ENCODE assay signal across 8 mouse cellular contexts in the genomic region with DNA sequence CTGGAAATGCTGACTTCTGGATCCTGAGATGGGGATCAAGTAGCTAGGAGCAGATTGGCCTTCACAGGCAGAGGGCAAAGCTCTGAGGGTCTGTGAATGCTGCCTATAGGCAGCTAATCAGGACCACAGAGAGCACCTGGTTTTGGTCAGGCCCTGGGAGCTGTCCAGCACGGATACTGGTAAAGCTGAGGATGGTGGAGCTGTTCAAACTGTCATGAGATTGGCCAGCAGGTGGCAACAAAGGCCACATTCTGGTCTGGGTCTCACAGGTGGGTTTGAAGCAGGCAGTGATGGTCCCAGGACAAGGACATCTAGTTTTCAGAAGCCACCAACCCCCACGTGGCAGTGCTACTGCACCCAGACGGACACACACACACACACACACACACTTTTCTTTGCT. TPM values are rescaled to one million over a fixed set of nuclear protein-coding genes. Genes with fewer than 3 reads are reported as not detected.
A peak's percentile ranks its signal among the peaks of the same experiment; 100 is the strongest.
DNase-seq lines count a peak whose midpoint lies in the region; ATAC-seq and TF ChIP-seq lines count a peak whose summit lies in the region.

No protein-coding gene starts in this region.

- no peaks in the 10 kb centered on the region for H3K27me3 ChIP-seq in ES-Bruce4 (ENCODE audit: control insufficient read depth, insufficient read depth, low read length, poor library complexity, severe bottlenecking)
- no peaks in the 10 kb centered on the region for H3K27me3 ChIP-seq in hindbrain, embryonic 12.5 days
- no peaks in the 10 kb centered on the region for H3K27me3 ChIP-seq in midbrain, postnatal 0 days (ENCODE audit: insufficient read depth, low read length)

- TF ChIP-seq POLR2A in ES-Bruce4 (IDR thresholded peaks at IDR 0.05; ENCODE audit: insufficient read depth, low read length) = no peak

- H3K27ac ChIP-seq in gastrocnemius, adult 2 months = no peak overlapping the region
- no peak overlapping the region for H3K27ac ChIP-seq in ES-Bruce4 (ENCODE audit: insufficient read depth, low read length)
- H3K27ac ChIP-seq in hindbrain, embryonic 12.5 days = no peak overlapping the region
- H3K27ac ChIP-seq in midbrain, postnatal 0 days (ENCODE audit: low read depth, low read length) = no peak overlapping the region

- no peaks in the 10 kb centered on the region for H3K4me1 ChIP-seq in ES-Bruce4 (ENCODE audit: control insufficient read depth, insufficient read depth, low read length)
- H3K4me1 ChIP-seq in hindbrain, embryonic 12.5 days = 0 out of 2 replicates have a peak, but pooled peaks cover 4% of the 10 kb centered on the region
- 0 out of 2 replicates have a peak, but pooled peaks cover 2% of the 10 kb centered on the region for H3K4me1 ChIP-seq in midbrain, postnatal 0 days (ENCODE audit: insufficient read depth, low read length)

- no peak overlapping the region for H3K9ac ChIP-seq in ES-Bruce4 (ENCODE audit: low read depth, poor library complexity, severe bottlenecking)
- no peak overlapping the region for H3K9ac ChIP-seq in hindbrain, embryonic 12.5 days
- no peak overlapping the region for H3K9ac ChIP-seq in midbrain, postnatal 0 days (replicated peaks; ENCODE audit: low read length, poor library complexity, severe bottlenecking)

- WGBS in hindbrain, embryonic 12.5 days = 11% methylated on average over 3 of the region's 3 CpGs
- WGBS in midbrain, postnatal 0 days = 5% methylated on average over 3 of the region's 3 CpGs

- no peaks in the 10 kb centered on the region for H3K9me3 ChIP-seq in ES-Bruce4 (replicated peaks; ENCODE audit: control insufficient read depth, insufficient read depth, low read length, poor library complexity, severe bottlenecking)
- 0 out of 2 replicates have a peak, but pooled peaks cover 6% of the 10 kb centered on the region for H3K9me3 ChIP-seq in hindbrain, embryonic 12.5 days (replicated peaks)
- no peaks in the 10 kb centered on the region for H3K9me3 ChIP-seq in midbrain, postnatal 0 days (ENCODE audit: low read length)

- ATAC-seq in hindbrain, embryonic 12.5 days (ENCODE audit: low FRiP score) = 0 out of 2 replicates have a peak, but pooled peaks have one; percentile 56
- ATAC-seq in midbrain, postnatal 0 days (ENCODE audit: low FRiP score) = peak; percentile 59

- H3K4me3 ChIP-seq in gastrocnemius, adult 2 months = no peak overlapping the region
- H3K4me3 ChIP-seq in ES-Bruce4 (ENCODE audit: low read depth, low read length) = no peak overlapping the region
- H3K4me3 ChIP-seq in hindbrain, embryonic 12.5 days = no peak overlapping the region
- no peak overlapping the region for H3K4me3 ChIP-seq in midbrain, postnatal 0 days (ENCODE audit: low read depth, low read length)

- H3K4me2 ChIP-seq in hindbrain, embryonic 12.5 days (replicated peaks) = no peak overlapping the region
- H3K4me2 ChIP-seq in midbrain, postnatal 0 days (ENCODE audit: low read depth, low read length, poor library complexity, severe bottlenecking) = no peak overlapping the region

- peak; percentile 34 for TF ChIP-seq CTCF in gastrocnemius, adult 2 months (IDR thresholded peaks at IDR 0.05)
- peak; percentile 97 for TF ChIP-seq CTCF in ES-Bruce4 (IDR thresholded peaks at IDR 0.05; ENCODE audit: low read depth, low read length)
- TF ChIP-seq CTCF in midbrain, postnatal 0 days (IDR thresholded peaks at IDR 0.05) = peak; percentile 82

- intact Hi-C loops in gastrocnemius, adult 2 months (cut with DNase I) = no loop called here

- DNase-seq in gastrocnemius, adult 2 months = no peak
- no peak for DNase-seq in gastrocnemius, adult 8-10 months (ENCODE audit: low spot score in 2 of 2)
- DNase-seq in embryo, embryonic 10 days (ENCODE audit: low spot score) = peak; percentile 89
- peak; percentile 65 for DNase-seq in liver
- DNase-seq in midbrain, postnatal 0 days (ENCODE audit: low spot score) = peak; percentile 66
- peak; percentile 55 for DNase-seq in thymus, postnatal 4 days

- peaks cover 5% of the 10 kb centered on the region for H3K36me3 ChIP-seq in ES-Bruce4 (ENCODE audit: control insufficient read depth, insufficient read depth, low read length, poor library complexity, severe bottlenecking)
- peaks cover 16% of the 10 kb centered on the region for H3K36me3 ChIP-seq in hindbrain, embryonic 12.5 days
- H3K36me3 ChIP-seq in midbrain, postnatal 0 days (ENCODE audit: insufficient read depth, low read length) = peaks cover 8% of the 10 kb centered on the region

- TF ChIP-seq EP300 in ES-Bruce4 (IDR thresholded peaks at IDR 0.05; ENCODE audit: insufficient read depth, low read depth, low read length) = 0 out of 2 replicates have a peak, but pooled peaks have one; percentile 65

RNA-seq across cellular contexts. Expression of a gene that starts 54.3 kb away (rescaled TPM):
- 10 to 100 TPM; 11.5 to 12.7 TPM for total RNA-seq in gastrocnemius, adult 2 months (2021)
- total RNA-seq in gastrocnemius, adult 8-10 months (2022) = 1 to 10 TPM; 6.0 to 9.9 (median 7.6) TPM
- 59.3 and 62.3 TPM in 2 replicates for polyA plus RNA-seq in ES-Bruce4 (2011; ENCODE audit: insufficient read depth, insufficient read length, low read depth, missing spikeins)
- 39.1 and 42.2 TPM in 2 replicates for polyA plus RNA-seq in hindbrain, embryonic 12.5 days (2016; fragmentation: Nextera tagmentation; extraction: Ambion mirVana)
- total RNA-seq in midbrain, postnatal 0 days (2014; rRNA removed) = 43.0 and 48.8 TPM in 2 replicates
- polyA plus RNA-seq in midbrain, postnatal 0 days (2015; fragmentation: Nextera tagmentation; extraction: Ambion mirVana) = 21.2 and 23.1 TPM in 2 replicates

Comparison
In these comparisons a context has a peak if more than half of its experiments do, and no peak if none do; other contexts are left out.
1. DNase-seq: peak in embryo, embryonic 10 days (single experiment), liver (single experiment), midbrain, postnatal 0 days (single experiment) and thymus, postnatal 4 days (single experiment); none in gastrocnemius, adult 2 months (single experiment) and gastrocnemius, adult 8-10 months (0 of 2).
2. CTCF ChIP-seq: peak in every context shown above with its lines; median percentile 97 in ES-Bruce4; 82 in midbrain, postnatal 0 days; 34 in gastrocnemius, adult 2 months.